Mouse (Mus musculus) heart, embryonic 16.5 days (tissue): ENCODE data around the gene Psma3. TPM values are rescaled to one million over a fixed set of nuclear protein-coding genes. Genes with fewer than 3 reads are reported as not detected.
"Not testable (repeated sequence)": the region's sequence is repeated elsewhere in the genome, so short reads cannot be mapped to it uniquely, and the experiment has no call there.

ENCODE experiments used
- ATAC-seq: fragments of 200-750 bp; cut with Nextera tagmentation; replicated peaks from 2 replicates; pipeline ENCODE4 v1.8.0; 2017; ENCODE audit warnings: moderate number of reproducible peaks; ENCODE audit not compliant: insufficient read depth, low FRiP score; ENCODE audit errors: extremely low read depth
- H3K27ac ChIP-seq: fragments of 300-500 bp; sonication (generic); 2 replicates; pipeline ENCODE4 v1.5.1; 2014; ENCODE audit warnings: mild to moderate bottlenecking, low read length, control low read depth, moderate library complexity
- H3K27me3 ChIP-seq: fragments of 300-500 bp; sonication (generic); 2 replicates; pipeline ENCODE4 v1.6.1; 2014; ENCODE audit warnings: low read length, mixed read lengths; ENCODE audit not compliant: control insufficient read depth, insufficient read depth
- H3K36me3 ChIP-seq: fragments of 300-500 bp; sonication (generic); 2 replicates; pipeline ENCODE4 v1.6.1; 2014; ENCODE audit not compliant: control insufficient read depth, insufficient read depth
- H3K4me1 ChIP-seq: fragments of 300-500 bp; sonication (generic); 2 replicates; pipeline ENCODE4 v1.6.1; 2014; ENCODE audit warnings: low read length, mixed read lengths; ENCODE audit not compliant: control insufficient read depth, insufficient read depth
- H3K4me2 ChIP-seq: fragments of 300-500 bp; sonication (generic); 2 replicates; pipeline ENCODE4 v1.6.1; 2014; ENCODE audit warnings: low read depth, mild to moderate bottlenecking, control low read depth, low read length
- H3K4me3 ChIP-seq: fragments of 300-500 bp; sonication (generic); 2 replicates; pipeline ENCODE4 v1.5.1; 2014; ENCODE audit warnings: mild to moderate bottlenecking, control low read depth, low read length
- H3K9ac ChIP-seq: fragments of 300-500 bp; sonication (generic); 2 replicates; pipeline ENCODE4 v1.6.1; 2014; ENCODE audit warnings: low read length, control low read depth
- H3K9me3 ChIP-seq: fragments of 300-500 bp; sonication (generic); replicated peaks from 2 replicates; pipeline ENCODE4 v1.6.1; 2016; ENCODE audit warnings: low read length; ENCODE audit not compliant: control insufficient read depth
- WGBS: fragments of 180-500 bp; shearing (Covaris S2); extraction: QIAGEN DNeasy Blood & Tissue Kit; methylation state at CpG from one replicate; pipeline ENCODE4 v1.1.7; 2014; 5-methylcytosine and 5-hydroxymethylcytosine counted together
- polyA plus RNA-seq: library from polyadenylated mRNA; unstranded; fragments of >200 nt; fragmentation: Nextera tagmentation; extraction: Ambion mirVana; gene quantifications from 2 replicates; pipeline ENCODE4 v1.2.1, GENCODE M21; 2015

Psma3 gene
- polyA plus RNA-seq, 1 experiment from 2014 or later: 433 TPM

- under 1% methylated on average over 31 of the region's 32 CpGs for WGBS
- peak overlapping the region; percentile 71 for H3K4me2 ChIP-seq
- peak; percentile 69 for ATAC-seq
- peaks cover 13% of the 10 kb centered on the region for H3K36me3 ChIP-seq
- H3K27ac ChIP-seq: peak overlapping the region; percentile 99
- no peaks in the 10 kb centered on the region for H3K27me3 ChIP-seq
- H3K9me3 ChIP-seq: no peaks in the 10 kb centered on the region
- H3K4me3 ChIP-seq: peak overlapping the region; percentile 72
- peaks cover 30% of the 10 kb centered on the region for H3K4me1 ChIP-seq
- peak overlapping the region; percentile 93 for H3K9ac ChIP-seq
Measured at GRCm38 (mm10) chr12:71014845-71015362, 40.5 kb downstream of the Psma3 start.

- no peaks in the 10 kb centered on the region for H3K27me3 ChIP-seq
- peak within 1 kb of the TSS; percentile 83 for H3K4me2 ChIP-seq
- peak within 1 kb of the TSS; percentile 72 for H3K4me3 ChIP-seq
- no peaks in the 10 kb centered on the region for H3K9me3 ChIP-seq
- ATAC-seq: peak; percentile 95
- peaks cover 27% of the 10 kb centered on the region for H3K4me1 ChIP-seq
- H3K36me3 ChIP-seq: peaks cover 13% of the 10 kb centered on the region
- WGBS: under 1% methylated on average over 61 of the region's 61 CpGs
- peak within 1 kb of the TSS; percentile 99 for H3K27ac ChIP-seq
- peak within 1 kb of the TSS; percentile 93 for H3K9ac ChIP-seq
Measured at GRCm38 (mm10) chr12:71015363-71016210, 41.2 kb downstream of the Psma3 start, which contains the start of gene Arid4a. Gene Arid4a, plus strand, starts transcription at chr12:71015990.

DNA sequence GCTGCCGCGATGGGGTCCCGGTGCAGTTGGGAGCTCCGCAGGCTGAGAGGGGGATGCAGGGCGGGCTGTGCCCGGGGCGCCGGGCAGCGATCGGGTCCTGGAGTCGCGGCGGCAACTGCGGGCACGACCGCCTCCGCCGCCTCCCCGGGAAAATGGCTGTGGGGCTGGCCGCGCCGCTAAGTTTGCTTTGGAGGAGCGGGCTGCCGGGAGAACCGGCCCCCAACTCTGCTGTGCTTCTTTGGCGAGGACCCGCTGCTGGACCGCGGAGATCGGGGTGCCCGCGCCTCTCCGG, 41.7 kb downstream of the Psma3 start:
- H3K4me3 ChIP-seq: peak overlapping the region; percentile 72
- H3K36me3 ChIP-seq: peaks cover 17% of the 10 kb centered on the region
- H3K9me3 ChIP-seq: no peaks in the 10 kb centered on the region
- no peak for ATAC-seq
- WGBS: under 1% methylated on average over 31 of the region's 33 CpGs
- peaks cover 27% of the 10 kb centered on the region for H3K4me1 ChIP-seq
- no peaks in the 10 kb centered on the region for H3K27me3 ChIP-seq
- peak overlapping the region; percentile 90 for H3K9ac ChIP-seq
- peak overlapping the region; percentile 83 for H3K4me2 ChIP-seq
- H3K27ac ChIP-seq: peak overlapping the region; percentile 95

DNA sequence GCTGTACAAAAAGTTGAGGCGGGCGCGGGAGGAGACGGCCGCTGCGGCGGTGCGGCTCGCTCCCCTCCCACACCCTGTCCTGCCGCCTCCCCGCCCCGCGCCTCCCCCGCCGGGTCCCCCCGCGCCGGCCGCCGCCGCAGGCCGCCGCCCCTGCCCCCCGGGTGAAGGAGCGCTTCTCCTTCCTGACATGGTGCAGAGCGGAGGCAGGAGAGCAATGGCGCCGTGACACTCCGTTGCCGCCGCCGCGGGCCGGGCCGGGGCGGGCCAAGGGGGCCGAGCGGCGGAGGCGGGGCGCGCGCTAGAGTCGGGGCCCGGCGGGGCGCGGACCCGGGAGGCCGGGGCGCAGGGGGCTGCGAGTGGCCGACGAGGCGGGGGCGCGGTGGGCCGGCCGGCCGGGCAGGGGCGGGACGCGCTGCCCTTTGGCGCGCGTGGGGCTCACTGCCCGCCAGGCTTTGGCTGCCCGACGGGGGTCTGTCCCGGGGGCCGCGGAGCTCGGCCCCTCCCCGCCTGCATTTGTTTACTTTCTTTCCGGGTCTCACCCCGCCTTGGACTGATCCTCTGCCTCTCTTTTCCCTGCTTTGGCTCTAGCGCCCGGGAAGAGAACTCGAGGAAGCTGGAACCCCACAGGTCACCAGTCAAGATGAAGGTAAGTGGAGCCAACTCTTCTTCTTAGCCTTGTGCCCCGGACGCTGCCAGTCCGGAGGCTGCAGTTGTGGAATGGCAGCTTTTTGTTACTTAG, 42.3 kb downstream of the Psma3 start:
- no peaks in the 10 kb centered on the region for H3K9me3 ChIP-seq
- peak overlapping the region; percentile 72 for H3K4me3 ChIP-seq
- no peaks in the 10 kb centered on the region for H3K27me3 ChIP-seq
- WGBS: 3% methylated on average over 33 of the region's 82 CpGs
- peaks cover 26% of the 10 kb centered on the region for H3K4me1 ChIP-seq
- H3K4me2 ChIP-seq: peak overlapping the region; percentile 83
- H3K9ac ChIP-seq: peak overlapping the region; percentile 90
- ATAC-seq: peak; percentile 14; the same call in 1 of the 2 replicates
- peaks cover 17% of the 10 kb centered on the region for H3K36me3 ChIP-seq
- peak overlapping the region; percentile 95 for H3K27ac ChIP-seq

GRCm38 (mm10) chr12:71017242-71017571, 42.8 kb downstream of the Psma3 start:
- WGBS: 8% methylated on average over 5 of the region's 5 CpGs
- Histone ChIP-seq H3K4me3 (peak overlapping the region; percentile 72), H3K27me3 (no peaks in the 10 kb centered on the region), H3K4me2 (peak overlapping the region; percentile 83), H3K27ac (peak overlapping the region; percentile 95), H3K36me3 (peaks cover 20% of the 10 kb centered on the region), H3K9ac (peak overlapping the region; percentile 90), H3K9me3 (no peaks in the 10 kb centered on the region), H3K4me1 (peaks cover 21% of the 10 kb centered on the region)
- no peak for ATAC-seq

GRCm38 (mm10) chr12:71017827-71018226, 43.4 kb downstream of the Psma3 start:
- H3K36me3 ChIP-seq: peaks cover 21% of the 10 kb centered on the region
- no peaks in the 10 kb centered on the region for H3K9me3 ChIP-seq
- H3K4me2 ChIP-seq: peak overlapping the region; percentile 83
- no peaks in the 10 kb centered on the region for H3K27me3 ChIP-seq
- no peak overlapping the region for H3K9ac ChIP-seq
- ATAC-seq: no peak
- no peak overlapping the region for H3K4me3 ChIP-seq
- H3K4me1 ChIP-seq: peaks cover 17% of the 10 kb centered on the region
- WGBS: 79% methylated on average over 10 of the region's 10 CpGs
- H3K27ac ChIP-seq: no peak overlapping the region

GRCm38 (mm10) chr12:71019211-71019610, 44.8 kb downstream of the Psma3 start:
- WGBS: 87% methylated on average over 8 of the region's 8 CpGs
- no peak for ATAC-seq
- Histone ChIP-seq H3K27ac (no peak overlapping the region), H3K4me1 (peaks cover 6% of the 10 kb centered on the region), H3K36me3 (peaks cover 31% of the 10 kb centered on the region), H3K9me3 (no peaks in the 10 kb centered on the region), H3K9ac (no peak overlapping the region), H3K27me3 (no peaks in the 10 kb centered on the region), H3K4me2 (no peak overlapping the region), H3K4me3 (no peak overlapping the region)

- no peak overlapping the region for H3K9ac ChIP-seq
- H3K9me3 ChIP-seq: no peaks in the 10 kb centered on the region
- no peaks in the 10 kb centered on the region for H3K4me1 ChIP-seq
- no peaks in the 10 kb centered on the region for H3K27me3 ChIP-seq
- no peak overlapping the region for H3K27ac ChIP-seq
- no peak overlapping the region for H3K4me2 ChIP-seq
- no peak for ATAC-seq
- H3K36me3 ChIP-seq: peaks cover 51% of the 10 kb centered on the region
- WGBS: 92% methylated on average over 10 of the region's 10 CpGs
- H3K4me3 ChIP-seq: no peak overlapping the region
Measured at GRCm38 (mm10) chr12:71024411-71024810, 50.0 kb downstream of the Psma3 start.

DNA sequence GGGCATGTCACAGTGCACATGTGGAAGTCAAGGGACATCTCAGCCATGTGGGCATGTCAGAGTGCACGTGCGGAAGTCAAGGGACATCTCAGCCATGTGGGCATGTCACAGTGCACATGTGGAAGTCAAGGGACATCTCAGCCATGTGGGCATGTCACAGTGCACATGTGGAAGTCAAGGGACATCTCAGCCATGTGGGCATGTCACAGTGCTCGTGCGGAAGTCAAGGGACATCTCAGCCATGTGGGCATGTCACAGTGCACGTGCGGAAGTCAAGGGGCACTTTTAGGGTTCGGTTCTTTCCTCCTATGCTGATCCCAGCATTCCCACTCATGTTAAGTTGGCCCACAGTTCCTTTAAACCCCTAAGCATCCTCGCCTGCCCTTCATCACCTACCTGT, 53.8 kb downstream of the Psma3 start:
- not testable (repeated sequence) for H3K4me2 ChIP-seq, H3K4me1 ChIP-seq, H3K4me3 ChIP-seq, H3K27ac ChIP-seq, ATAC-seq, H3K27me3 ChIP-seq, H3K9me3 ChIP-seq, H3K9ac ChIP-seq
- H3K36me3 ChIP-seq: peaks cover 46% of the 10 kb centered on the region
- 87% methylated on average over 8 of the region's 8 CpGs for WGBS
